Mouse (Mus musculus) liver, embryonic 14.5 days (tissue): ENCODE measurements around the gene Ccdc36. TPM values are rescaled to one million over a fixed set of nuclear protein-coding genes. Genes with fewer than 3 reads are reported as not detected.

Experiments
- ATAC-seq: fragments of 200-750 bp; cut with Nextera tagmentation; 2 replicates; pipeline ENCODE4 v1.8.0; 2017; ENCODE audit warnings: moderate number of reproducible peaks, mild to moderate bottlenecking, moderate library complexity; ENCODE audit not compliant: insufficient read depth
- DNase-seq, 3 experiments: peaks; one replicate each; pipeline ENCODE4 v3.0.0-alpha.2; 2012 to 2013; ENCODE audit warnings: low read depth in 3 of 3, low spot score in 3 of 3
- H3K27ac ChIP-seq: fragments of 300-500 bp; sonication (generic); 2 replicates; pipeline ENCODE4 v1.5.1; 2014; ENCODE audit warnings: moderate library complexity, mild to moderate bottlenecking, control low read depth, inconsistent platforms
- H3K27me3 ChIP-seq: fragments of 300-500 bp; sonication (generic); 2 replicates; pipeline ENCODE4 v1.6.1; 2014; ENCODE audit warnings: mild to moderate bottlenecking, low read length, moderate library complexity; ENCODE audit not compliant: control insufficient read depth, insufficient read depth
- H3K36me3 ChIP-seq: fragments of 300-500 bp; sonication (generic); replicated peaks from 2 replicates; pipeline ENCODE4 v1.6.1; 2014; ENCODE audit warnings: low read depth; ENCODE audit not compliant: control insufficient read depth, insufficient read depth
- H3K4me1 ChIP-seq, 2 experiments: fragments of 200-500 bp in 1 of 2; fragments of 300-500 bp in 1 of 2; sonication (generic) in 1 of 2; replicated peaks; 2 replicates each; pipeline ENCODE4 v1.6.1; 2012 to 2014; ENCODE audit warnings: antibody characterized with exemption in 1 of 2, inconsistent platforms in 1 of 2, low read length in 1 of 2; ENCODE audit not compliant: control insufficient read depth in 2 of 2, insufficient read depth in 2 of 2
- H3K4me2 ChIP-seq: fragments of 300-500 bp; sonication (generic); 2 replicates; pipeline ENCODE4 v1.6.1; 2014; ENCODE audit warnings: low read depth, mild to moderate bottlenecking, control low read depth, moderate library complexity
- H3K4me3 ChIP-seq, 2 experiments: fragments of 200-500 bp in 1 of 2; fragments of 300-500 bp in 1 of 2; sonication (generic) in 1 of 2; 2 replicates each; pipeline ENCODE4 v1.5.1; 2012 to 2014; ENCODE audit warnings: low read depth in 2 of 2, low read length in 2 of 2, mild to moderate bottlenecking in 2 of 2, control low read depth in 1 of 2, inconsistent platforms in 1 of 2, moderate library complexity in 1 of 2; ENCODE audit not compliant: insufficient read depth in 1 of 2
- H3K9ac ChIP-seq: fragments of 300-500 bp; sonication (generic); replicated peaks from 2 replicates; pipeline ENCODE4 v1.6.1; 2014; ENCODE audit warnings: mild to moderate bottlenecking, control low read depth, moderate library complexity
- H3K9me3 ChIP-seq: fragments of 300-500 bp; sonication (generic); 2 replicates; pipeline ENCODE4 v1.6.1; 2016; ENCODE audit warnings: low read length, mixed read lengths; ENCODE audit not compliant: control insufficient read depth
- CTCF ChIP-seq: IDR thresholded peaks from 2 replicates; pipeline ENCODE4 v1.5.1; 2016; ENCODE audit warnings: antibody characterized with exemption, low read depth, control low read depth
- EP300 ChIP-seq: IDR thresholded peaks from 2 replicates; pipeline ENCODE4 v1.6.1; 2016; ENCODE audit warnings: antibody characterized with exemption, low read depth
- WGBS: fragments of 180-500 bp; shearing (Covaris S2); extraction: QIAGEN DNeasy Blood & Tissue Kit; methylation state at CpG from one replicate; pipeline ENCODE4 v1.1.7; 2014; ENCODE audit not compliant: insufficient replicate concordance; 5-methylcytosine and 5-hydroxymethylcytosine counted together
- polyA plus RNA-seq, 2 experiments: library from polyadenylated mRNA; depleted of rRNA in 1 of 2; stranded (reverse) in 1 of 2; unstranded in 1 of 2; fragments of >200 nt; fragmentation: Nextera tagmentation in 1 of 2; extraction: Ambion mirVana in 1 of 2; gene quantifications; 2 replicates each; pipeline versions ENCODE4 v1.2.1 to v1.2.3; 2012 to 2014

The Ccdc36 gene
- polyA plus RNA-seq, 2 experiments: 0.20 to 0.27 TPM

DNA sequence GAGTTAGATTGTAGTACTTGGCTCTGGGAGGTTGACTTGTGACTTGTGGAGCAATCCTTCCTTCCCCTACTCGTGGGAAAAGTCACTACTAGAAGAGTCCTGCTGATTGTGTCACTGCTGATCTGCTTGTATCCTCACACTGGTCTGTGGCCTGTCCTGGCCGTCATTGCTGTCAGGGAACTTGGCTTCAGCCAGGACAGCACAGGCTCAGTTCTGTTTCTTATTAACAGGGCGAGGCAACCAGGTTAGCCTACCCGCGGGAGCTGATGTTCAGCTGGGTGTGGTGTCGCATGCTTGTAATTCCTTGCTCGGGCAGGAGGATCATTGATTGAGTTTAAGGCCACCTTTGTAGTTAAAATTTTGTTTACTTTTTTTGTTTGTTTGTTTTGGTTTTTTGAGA, 43.3 kb downstream of the Ccdc36 start:
- H3K27me3 ChIP-seq: no peaks in the 10 kb centered on the region
- H3K9ac ChIP-seq: no peak overlapping the region
- no peak overlapping the region for H3K4me2 ChIP-seq
- DNase-seq (no peak), ATAC-seq (no peak)
- H3K36me3 ChIP-seq: peaks cover 94% of the 10 kb centered on the region
- no peak overlapping the region for H3K4me3 ChIP-seq
- H3K4me1 ChIP-seq: no peaks in the 10 kb centered on the region
- 76% methylated on average over 7 of the region's 7 CpGs for WGBS
- no peak overlapping the region for H3K27ac ChIP-seq
- H3K9me3 ChIP-seq: no peaks in the 10 kb centered on the region
- TF ChIP-seq EP300: no peak
- no peak for TF ChIP-seq CTCF

DNA sequence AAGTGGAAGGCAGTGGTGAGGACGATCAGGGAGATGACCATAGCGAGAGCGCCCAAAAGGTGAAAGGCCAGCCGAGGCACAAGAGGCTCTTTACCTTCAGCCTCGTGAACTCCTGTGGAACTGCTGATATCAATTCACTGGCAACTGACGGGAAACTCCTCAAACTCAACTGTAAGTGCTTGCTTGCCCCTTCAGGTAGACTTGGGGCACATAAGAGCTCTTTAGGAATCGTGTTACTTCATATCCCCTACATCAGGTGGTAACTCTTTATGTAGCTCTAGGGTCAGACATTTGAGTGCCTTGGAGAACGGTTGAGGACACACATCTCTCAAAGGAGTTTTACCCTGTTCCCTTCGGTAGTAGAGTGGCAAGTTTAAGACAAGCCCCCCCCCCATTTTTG, 46.9 kb downstream of the Ccdc36 start:
- Histone ChIP-seq H3K4me1 (no peaks in the 10 kb centered on the region), H3K36me3 (peaks cover 84% of the 10 kb centered on the region), H3K9me3 (no peaks in the 10 kb centered on the region), H3K4me3 (no peak overlapping the region), H3K27me3 (no peaks in the 10 kb centered on the region), H3K9ac (no peak overlapping the region), H3K4me2 (no peak overlapping the region), H3K27ac (no peak overlapping the region)
- WGBS: 91% methylated on average over 9 of the region's 9 CpGs
- no peak for DNase-seq
- TF ChIP-seq CTCF (no peak), EP300 (no peak)
- ATAC-seq: no peak

DNA sequence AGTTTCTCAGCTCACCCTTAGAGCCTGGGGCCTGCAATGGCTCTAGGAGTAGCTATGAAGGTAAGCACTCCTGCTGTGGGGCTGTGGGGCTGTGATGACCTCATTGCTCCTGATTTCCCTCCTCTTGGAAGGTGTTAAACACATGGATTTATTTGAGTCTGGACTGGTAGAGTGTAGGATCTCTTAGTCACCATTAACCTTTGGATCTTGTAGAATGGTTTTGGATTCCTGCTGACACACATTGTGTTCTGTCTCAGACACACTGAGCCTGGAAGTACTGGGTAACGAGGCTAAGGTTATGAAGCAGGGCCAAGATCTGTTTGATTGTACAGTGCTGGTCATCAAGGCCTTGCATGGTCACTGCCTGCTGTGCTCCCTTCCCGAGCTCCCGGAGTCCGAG, 49.0 kb downstream of the Ccdc36 start:
- Histone ChIP-seq H3K4me1 (no peaks in the 10 kb centered on the region), H3K9ac (no peak overlapping the region), H3K4me3 (no peak overlapping the region), H3K9me3 (no peaks in the 10 kb centered on the region), H3K27me3 (no peaks in the 10 kb centered on the region), H3K36me3 (peaks cover 81% of the 10 kb centered on the region), H3K27ac (no peak overlapping the region), H3K4me2 (no peak overlapping the region)
- TF ChIP-seq CTCF (no peak), EP300 (no peak)
- no peak for DNase-seq
- WGBS: 85% methylated on average over 4 of the region's 4 CpGs
- ATAC-seq: no peak

DNA sequence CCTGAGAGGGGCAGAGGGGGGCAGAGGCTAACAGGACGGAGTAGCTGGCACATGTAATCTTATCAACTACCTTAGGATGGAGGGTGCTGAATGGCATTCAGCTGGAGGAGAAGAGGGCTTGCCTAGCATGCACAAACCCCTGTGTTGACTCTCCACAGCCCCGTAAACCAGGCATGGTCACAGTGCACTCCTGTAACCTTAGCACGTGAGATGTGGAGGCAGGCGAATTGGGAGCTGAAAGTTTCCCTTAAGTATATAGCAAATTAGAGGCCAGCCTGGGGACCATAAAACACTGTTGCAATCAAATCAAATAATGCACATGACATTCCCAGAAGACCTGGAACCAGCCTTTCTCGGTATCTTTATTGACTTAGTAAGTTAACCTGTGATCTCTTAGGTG, 49.5 kb downstream of the Ccdc36 start:
- DNase-seq: no peak
- no peak for TF ChIP-seq EP300
- TF ChIP-seq CTCF: no peak
- H3K4me2 ChIP-seq: no peak overlapping the region
- no peaks in the 10 kb centered on the region for H3K27me3 ChIP-seq
- H3K36me3 ChIP-seq: peaks cover 81% of the 10 kb centered on the region
- no peak for ATAC-seq
- H3K9me3 ChIP-seq: no peaks in the 10 kb centered on the region
- no peaks in the 10 kb centered on the region for H3K4me1 ChIP-seq
- no peak overlapping the region for H3K9ac ChIP-seq
- no peak overlapping the region for H3K27ac ChIP-seq
- 84% methylated on average over 5 of the region's 5 CpGs for WGBS
- H3K4me3 ChIP-seq: no peak overlapping the region

GRCm38 (mm10) chr9:108378234-108378633, 50.0 kb downstream of the Ccdc36 start:
- no peak overlapping the region for H3K27ac ChIP-seq
- H3K27me3 ChIP-seq: no peaks in the 10 kb centered on the region
- H3K36me3 ChIP-seq: peaks cover 81% of the 10 kb centered on the region
- H3K9ac ChIP-seq: no peak overlapping the region
- H3K4me1 ChIP-seq: no peaks in the 10 kb centered on the region
- no peak for DNase-seq
- ATAC-seq: no peak
- no peaks in the 10 kb centered on the region for H3K9me3 ChIP-seq
- no peak overlapping the region for H3K4me3 ChIP-seq
- WGBS: 72% methylated on average over 9 of the region's 9 CpGs
- TF ChIP-seq CTCF: no peak
- TF ChIP-seq EP300: no peak
- no peak overlapping the region for H3K4me2 ChIP-seq

Other genes with a start within 250 kb of the Ccdc36 start
- gene Bsn, start 238.1 kb downstream of the Ccdc36 start, polyA plus RNA-seq (2012; rRNA removed): 0.86 and 1.1 TPM in 2 replicates
- gene Bsn, start 238.1 kb downstream of the Ccdc36 start, polyA plus RNA-seq (2014; fragmentation: Nextera tagmentation; extraction: Ambion mirVana): 1.1 and 1.4 TPM in 2 replicates
- 4.8 and 5.3 TPM in 2 replicates for gene Dag1, start 164.5 kb downstream of the Ccdc36 start, polyA plus RNA-seq (2012; rRNA removed)
- gene Dag1, start 164.5 kb downstream of the Ccdc36 start, polyA plus RNA-seq (2014; fragmentation: Nextera tagmentation; extraction: Ambion mirVana): 12.0 and 13.0 TPM in 2 replicates
- gene Nicn1, start 138.1 kb downstream of the Ccdc36 start, polyA plus RNA-seq (2012; rRNA removed): 2.8 and 2.9 TPM in 2 replicates
- gene Nicn1, start 138.1 kb downstream of the Ccdc36 start, polyA plus RNA-seq (2014; fragmentation: Nextera tagmentation; extraction: Ambion mirVana): 4.3 and 6.2 TPM in 2 replicates
- 6.1 and 7.5 TPM in 2 replicates for gene Amt, start 131.6 kb downstream of the Ccdc36 start, polyA plus RNA-seq (2012; rRNA removed)
- gene Amt, start 131.6 kb downstream of the Ccdc36 start, polyA plus RNA-seq (2014; fragmentation: Nextera tagmentation; extraction: Ambion mirVana): 7.2 and 7.7 TPM in 2 replicates
- 62.5 and 76.4 TPM in 2 replicates for gene Rhoa, start 122.4 kb downstream of the Ccdc36 start, polyA plus RNA-seq (2012; rRNA removed)
- gene Rhoa, start 122.4 kb downstream of the Ccdc36 start, polyA plus RNA-seq (2014; fragmentation: Nextera tagmentation; extraction: Ambion mirVana): 130 and 133 TPM in 2 replicates
- 10.4 and 10.6 TPM in 2 replicates for gene Tcta, start 122.3 kb downstream of the Ccdc36 start, polyA plus RNA-seq (2012; rRNA removed)
- gene Tcta, start 122.3 kb downstream of the Ccdc36 start, polyA plus RNA-seq (2014; fragmentation: Nextera tagmentation; extraction: Ambion mirVana): 10.9 and 13.2 TPM in 2 replicates
- gene Gpx1, start 89.6 kb downstream of the Ccdc36 start, polyA plus RNA-seq (2012; rRNA removed): 3,084 and 3,741 TPM in 2 replicates
- 6,910 and 6,914 TPM in 2 replicates for gene Gpx1, start 89.6 kb downstream of the Ccdc36 start, polyA plus RNA-seq (2014; fragmentation: Nextera tagmentation; extraction: Ambion mirVana)
- 29.2 and 38.5 TPM in 2 replicates for gene Usp4, start 80.6 kb downstream of the Ccdc36 start, polyA plus RNA-seq (2012; rRNA removed)
- 59.3 and 67.6 TPM in 2 replicates for gene Usp4, start 80.6 kb downstream of the Ccdc36 start, polyA plus RNA-seq (2014; fragmentation: Nextera tagmentation; extraction: Ambion mirVana)
- 0.47 and 0.49 TPM in 2 replicates for gene 1700102P08Rik, start 35.7 kb downstream of the Ccdc36 start, polyA plus RNA-seq (2012; rRNA removed)
- gene 1700102P08Rik, start 35.7 kb downstream of the Ccdc36 start, polyA plus RNA-seq (2014; fragmentation: Nextera tagmentation; extraction: Ambion mirVana): 0.45 and 0.52 TPM in 2 replicates
- not detected in 2 replicates for gene BC048562, start 8.0 kb upstream of the Ccdc36 start, polyA plus RNA-seq (2012; rRNA removed)
- gene BC048562, start 8.0 kb upstream of the Ccdc36 start, polyA plus RNA-seq (2014; fragmentation: Nextera tagmentation; extraction: Ambion mirVana): not detected in 2 replicates
- 8.6 and 9.7 TPM in 2 replicates for gene Ccdc71, start 32.0 kb upstream of the Ccdc36 start, polyA plus RNA-seq (2012; rRNA removed)
- 14.5 and 15.6 TPM in 2 replicates for gene Ccdc71, start 32.0 kb upstream of the Ccdc36 start, polyA plus RNA-seq (2014; fragmentation: Nextera tagmentation; extraction: Ambion mirVana)
- 13.1 and 16.5 TPM in 2 replicates for gene Klhdc8b, start 33.1 kb upstream of the Ccdc36 start, polyA plus RNA-seq (2012; rRNA removed)
- gene Klhdc8b, start 33.1 kb upstream of the Ccdc36 start, polyA plus RNA-seq (2014; fragmentation: Nextera tagmentation; extraction: Ambion mirVana): 6.9 and 9.5 TPM in 2 replicates
- 8.3 and 9.1 TPM in 2 replicates for gene Lamb2, start 51.3 kb upstream of the Ccdc36 start, polyA plus RNA-seq (2012; rRNA removed)
- 4.3 and 5.8 TPM in 2 replicates for gene Lamb2, start 51.3 kb upstream of the Ccdc36 start, polyA plus RNA-seq (2014; fragmentation: Nextera tagmentation; extraction: Ambion mirVana)
- 33.9 and 36.0 TPM in 2 replicates for gene Usp19, start 62.1 kb upstream of the Ccdc36 start, polyA plus RNA-seq (2012; rRNA removed)
- 17.1 and 22.5 TPM in 2 replicates for gene Usp19, start 62.1 kb upstream of the Ccdc36 start, polyA plus RNA-seq (2014; fragmentation: Nextera tagmentation; extraction: Ambion mirVana)
- gene Qars, start 79.2 kb upstream of the Ccdc36 start, polyA plus RNA-seq (2012; rRNA removed): 88.6 and 184 TPM in 2 replicates
- gene Qars, start 79.2 kb upstream of the Ccdc36 start, polyA plus RNA-seq (2014; fragmentation: Nextera tagmentation; extraction: Ambion mirVana): 61.3 and 65.8 TPM in 2 replicates
- gene Qrich1, start 88.3 kb upstream of the Ccdc36 start, polyA plus RNA-seq (2012; rRNA removed): 34.0 and 40.6 TPM in 2 replicates
- 39.8 and 46.3 TPM in 2 replicates for gene Qrich1, start 88.3 kb upstream of the Ccdc36 start, polyA plus RNA-seq (2014; fragmentation: Nextera tagmentation; extraction: Ambion mirVana)
- gene Impdh2, start 131.8 kb upstream of the Ccdc36 start, polyA plus RNA-seq (2012; rRNA removed): 86.6 and 117 TPM in 2 replicates
- 104 and 117 TPM in 2 replicates for gene Impdh2, start 131.8 kb upstream of the Ccdc36 start, polyA plus RNA-seq (2014; fragmentation: Nextera tagmentation; extraction: Ambion mirVana)
- gene Ndufaf3, start 138.9 kb upstream of the Ccdc36 start, polyA plus RNA-seq (2012; rRNA removed): 8.9 and 12.1 TPM in 2 replicates
- gene Ndufaf3, start 138.9 kb upstream of the Ccdc36 start, polyA plus RNA-seq (2014; fragmentation: Nextera tagmentation; extraction: Ambion mirVana): 36.1 and 36.9 TPM in 2 replicates
- 43.8 and 48.0 TPM in 2 replicates for gene Dalrd3, start 141.4 kb upstream of the Ccdc36 start, polyA plus RNA-seq (2012; rRNA removed)
- 26.4 and 33.6 TPM in 2 replicates for gene Dalrd3, start 141.4 kb upstream of the Ccdc36 start, polyA plus RNA-seq (2014; fragmentation: Nextera tagmentation; extraction: Ambion mirVana)
- 8.4 and 9.4 TPM in 2 replicates for gene Wdr6, start 150.3 kb upstream of the Ccdc36 start, polyA plus RNA-seq (2012; rRNA removed)
- gene Wdr6, start 150.3 kb upstream of the Ccdc36 start, polyA plus RNA-seq (2014; fragmentation: Nextera tagmentation; extraction: Ambion mirVana): 8.4 and 11.1 TPM in 2 replicates
- gene P4htm, start 169.2 kb upstream of the Ccdc36 start, polyA plus RNA-seq (2012; rRNA removed): 0.52 and 0.54 TPM in 2 replicates
- 0.25 and 0.67 TPM in 2 replicates for gene P4htm, start 169.2 kb upstream of the Ccdc36 start, polyA plus RNA-seq (2014; fragmentation: Nextera tagmentation; extraction: Ambion mirVana)
- gene Arih2, start 220.9 kb upstream of the Ccdc36 start, polyA plus RNA-seq (2012; rRNA removed): 15.3 and 17.7 TPM in 2 replicates
- gene Arih2, start 220.9 kb upstream of the Ccdc36 start, polyA plus RNA-seq (2014; fragmentation: Nextera tagmentation; extraction: Ambion mirVana): 18.0 and 22.0 TPM in 2 replicates
- 5.8 and 8.6 TPM in 2 replicates for gene Slc25a20, start 233.6 kb upstream of the Ccdc36 start, polyA plus RNA-seq (2012; rRNA removed)
- 12.3 and 14.0 TPM in 2 replicates for gene Slc25a20, start 233.6 kb upstream of the Ccdc36 start, polyA plus RNA-seq (2014; fragmentation: Nextera tagmentation; extraction: Ambion mirVana)